Mouse (Mus musculus): Measurements from ENCODE around the gene Dnm3.

The Dnm3 gene

GRCm38 (mm10) chr1:162077454-162077853 lies 400.4 kb downstream of the Dnm3 start:
- in situ Hi-C loops (cut with MseI, MboI): no loop called here

DNA sequence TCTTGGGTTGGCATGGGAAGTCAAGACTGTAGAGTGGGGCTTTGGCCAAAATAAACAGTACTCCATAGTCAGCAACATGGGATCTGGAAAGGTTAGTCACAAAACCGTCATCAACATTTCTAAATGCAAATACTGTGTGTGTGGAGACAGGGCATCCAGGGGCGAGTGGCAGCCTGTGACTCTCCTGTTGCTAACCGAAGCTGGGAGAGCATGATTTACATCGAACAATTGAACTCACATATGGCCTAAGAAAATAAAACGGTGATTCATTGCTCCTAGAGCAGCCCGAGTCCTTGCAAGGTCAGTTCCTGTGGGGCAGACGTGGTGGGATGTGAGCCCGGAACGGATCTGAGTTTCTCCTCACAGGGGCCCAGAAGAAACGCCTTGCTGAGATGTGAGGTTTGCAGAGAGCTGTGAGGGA lies 401.2 kb downstream of the Dnm3 start:
- in situ Hi-C loops (cut with MseI, MboI): no loop called here

- in situ Hi-C loops (cut with MseI, MboI): no loop called here
Observed at GRCm38 (mm10) chr1:162075831-162076230, 402.0 kb downstream of the Dnm3 start.

- in situ Hi-C loops (cut with MseI, MboI): no loop called here
Observed at GRCm38 (mm10) chr1:162075416-162075815, 402.4 kb downstream of the Dnm3 start.

DNA sequence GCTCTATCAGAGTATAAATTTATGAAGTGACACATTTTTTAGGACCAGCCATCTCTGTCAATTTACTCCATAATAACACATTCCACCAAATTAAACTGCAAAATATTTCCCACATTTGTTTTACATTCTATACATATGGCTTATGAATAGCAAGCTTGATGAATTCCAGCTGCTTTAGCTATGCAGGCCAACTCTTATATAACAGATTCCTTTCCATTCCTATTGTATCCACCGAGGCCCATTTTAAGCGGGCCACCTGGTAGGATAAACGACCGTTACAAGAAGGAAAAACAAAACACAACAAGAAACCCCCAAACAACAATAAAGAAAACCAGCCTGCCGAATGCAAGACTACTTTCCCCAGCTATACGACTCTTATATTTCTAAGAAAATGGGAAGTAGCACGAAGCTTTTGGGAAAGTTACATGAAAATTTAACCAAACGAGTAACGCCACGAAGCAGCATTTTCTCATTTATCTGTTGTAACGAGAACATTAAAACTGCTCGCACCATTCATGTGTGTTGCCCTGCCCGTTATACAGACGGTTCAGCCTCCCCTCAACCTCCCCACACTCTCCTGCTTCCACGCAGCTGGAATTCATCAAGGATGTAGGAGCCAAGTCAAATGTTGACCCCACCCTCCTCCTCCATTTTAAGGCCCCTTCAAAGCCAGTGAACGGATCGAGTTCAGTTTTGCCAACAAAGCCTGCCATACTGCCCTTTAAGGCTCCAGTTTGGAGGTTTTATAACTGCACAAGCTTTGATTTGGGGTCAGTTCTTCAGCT lies 403.0 kb downstream of the Dnm3 start:
- in situ Hi-C loops (cut with MseI, MboI): no loop called here

DNA sequence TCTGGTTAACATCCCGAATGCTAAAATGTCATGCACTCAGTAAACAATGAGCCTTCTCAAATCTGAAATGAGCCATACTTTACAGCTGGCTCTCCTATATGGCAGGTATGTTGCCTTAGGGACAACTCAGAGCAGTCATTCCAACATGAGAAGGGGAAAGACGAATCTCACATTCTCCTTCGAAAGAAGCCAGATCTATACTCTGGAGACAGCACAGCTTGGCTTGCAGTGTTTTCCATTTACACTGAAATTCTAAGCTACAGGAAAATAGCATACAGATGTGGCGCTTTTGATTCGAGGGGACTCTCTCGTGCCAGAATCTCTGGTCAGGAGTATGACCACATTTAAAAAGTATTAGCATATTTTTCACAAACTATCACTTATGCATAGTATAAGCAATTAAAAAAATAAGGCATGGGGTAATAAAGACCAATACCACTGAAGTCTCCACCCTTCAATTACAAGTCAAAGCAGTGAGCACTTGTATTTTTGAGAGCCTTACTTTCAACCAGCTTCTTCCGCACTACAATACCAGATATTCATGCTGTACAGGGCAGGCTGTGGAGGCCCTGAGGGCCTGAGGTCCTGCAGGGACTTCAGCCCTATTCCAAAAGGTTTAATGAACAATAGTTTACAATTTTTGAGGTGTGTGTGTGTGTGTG lies 404.8 kb downstream of the Dnm3 start:
- in situ Hi-C loops (cut with MseI, MboI): no loop called here

- in situ Hi-C loops (cut with MseI, MboI): no loop called here
Observed at GRCm38 (mm10) chr1:162053608-162054007, 424.2 kb downstream of the Dnm3 start.

DNA sequence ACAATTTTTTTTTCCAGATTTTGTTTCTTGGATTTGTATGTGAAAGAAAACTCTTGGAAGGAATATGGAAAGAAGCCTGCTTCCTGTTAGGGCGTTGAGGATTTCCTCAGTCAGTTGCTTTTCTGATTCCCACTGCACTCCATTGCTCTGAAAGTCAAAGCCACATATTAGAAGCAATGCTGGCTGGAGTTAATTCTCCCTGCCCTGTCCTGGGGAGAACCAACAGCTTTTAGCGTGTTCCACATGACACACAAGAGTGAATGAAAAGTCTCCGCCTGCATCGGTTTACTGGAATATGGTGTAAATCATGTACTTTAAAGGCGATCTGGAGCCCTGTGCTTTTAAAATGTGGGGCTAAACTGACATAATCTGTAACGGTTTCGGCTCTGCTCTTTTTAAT lies 424.6 kb downstream of the Dnm3 start:
- in situ Hi-C loops (cut with MseI, MboI): no loop called here

GRCm38 (mm10) chr1:162052755-162053154 lies 425.1 kb downstream of the Dnm3 start:
- in situ Hi-C loops (cut with MseI, MboI): no loop called here

DNA sequence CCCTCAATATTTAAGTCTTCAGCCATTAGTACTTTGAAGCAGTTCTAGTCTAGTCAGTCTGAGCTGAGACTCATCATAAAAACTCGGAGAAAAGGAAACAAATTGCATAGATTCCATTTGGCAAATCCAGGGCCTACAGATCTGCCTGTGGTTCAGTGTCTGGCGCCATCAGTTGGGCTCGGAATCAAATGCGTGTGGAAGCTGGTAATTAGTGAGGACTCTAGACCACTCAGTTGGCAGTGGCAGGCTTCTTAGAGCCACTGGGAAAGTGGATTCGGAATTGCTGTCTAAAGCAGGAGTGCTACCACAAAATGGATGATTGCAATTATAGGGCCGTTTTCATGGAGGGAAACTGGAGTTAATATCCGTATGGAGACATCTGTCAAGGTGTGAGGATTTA lies 425.7 kb downstream of the Dnm3 start:
- in situ Hi-C loops (cut with MseI, MboI): no loop called here

DNA sequence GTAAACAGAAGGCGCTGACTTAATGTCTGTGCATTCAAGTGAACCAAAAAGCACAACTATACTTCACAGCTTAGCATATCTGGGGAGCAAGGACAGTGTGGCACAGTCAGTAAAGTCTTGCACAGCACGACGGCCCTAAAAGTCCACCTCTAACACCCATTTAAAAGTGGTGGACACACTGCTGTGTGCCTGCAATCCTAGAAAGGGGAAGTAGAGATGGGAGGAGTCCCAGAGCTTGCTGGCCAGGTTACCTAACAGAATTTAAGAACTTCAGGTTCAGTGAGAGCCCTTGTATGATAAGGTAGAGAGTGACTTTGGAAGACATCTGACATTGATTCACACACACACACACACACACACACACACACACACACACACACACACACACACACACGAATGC lies 426.1 kb downstream of the Dnm3 start:
- in situ Hi-C loops (cut with MseI, MboI): no loop called here

DNA sequence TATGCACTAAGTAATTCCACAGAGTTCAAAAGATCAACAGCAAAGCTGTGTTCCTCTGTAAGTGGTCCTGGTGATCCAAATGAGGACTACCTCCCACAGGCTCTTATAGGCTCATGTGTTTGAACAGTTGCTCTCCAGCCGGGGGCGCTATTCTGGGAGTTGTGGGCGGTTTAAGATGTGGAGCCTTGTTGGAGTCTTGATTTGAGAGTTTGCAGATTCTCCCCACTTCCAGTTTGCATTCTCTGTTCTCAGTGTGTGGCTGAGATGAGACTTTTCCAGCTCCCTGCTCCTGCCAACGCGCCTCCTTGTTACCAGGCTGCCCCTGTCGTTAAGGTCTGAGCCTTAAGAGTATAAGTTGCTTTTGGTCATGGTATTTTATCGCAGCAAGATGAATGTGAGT lies 430.2 kb downstream of the Dnm3 start:
- in situ Hi-C loops (cut with MseI, MboI): no loop called here

DNA sequence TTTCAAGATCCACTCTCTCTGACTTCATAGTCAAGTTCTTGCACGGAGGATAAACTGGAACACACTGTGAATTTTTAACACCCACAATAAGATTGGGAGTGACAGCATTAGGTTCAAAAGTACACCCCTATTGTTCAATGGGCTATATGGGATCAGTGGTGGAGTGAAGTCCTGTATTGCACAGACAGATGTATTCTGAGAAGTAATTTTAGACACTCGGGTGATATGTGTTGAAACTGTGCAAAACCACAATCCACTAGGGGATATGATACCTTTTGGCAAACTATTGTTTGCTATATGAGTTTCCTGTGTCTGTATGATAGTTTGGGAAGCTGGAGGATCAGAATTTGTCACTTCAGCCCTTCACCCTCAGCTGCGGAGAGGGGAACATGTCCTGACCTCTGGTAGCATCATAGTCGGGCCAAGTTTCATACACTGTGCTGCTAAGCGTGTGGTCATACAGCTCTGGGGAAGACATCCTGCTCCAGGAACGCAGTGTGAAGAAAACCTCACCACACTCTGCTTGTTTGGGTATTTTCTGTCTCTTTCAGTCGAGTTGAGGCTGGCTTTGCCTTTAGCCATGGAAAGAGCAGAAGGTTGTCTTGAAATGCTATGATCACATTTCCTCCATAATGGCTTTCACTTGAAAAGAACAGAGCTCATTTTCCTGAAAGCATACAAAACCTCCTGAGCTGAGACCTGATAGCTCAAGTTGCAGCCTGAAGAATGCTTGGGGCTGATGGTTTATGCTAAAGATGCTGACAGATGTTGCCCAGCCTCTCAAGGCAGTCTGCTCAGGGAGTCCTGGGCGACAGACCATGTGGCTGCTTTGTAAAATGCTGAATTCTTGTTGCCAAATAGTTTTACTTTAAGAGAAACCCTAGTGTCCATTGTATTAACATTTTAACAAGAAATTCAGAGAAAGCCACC lies 433.8 kb downstream of the Dnm3 start:
- in situ Hi-C loops (cut with MseI, MboI): no loop called here

- in situ Hi-C loops (cut with MseI, MboI): no loop called here
Observed at GRCm38 (mm10) chr1:162043216-162043615, 434.6 kb downstream of the Dnm3 start.

DNA sequence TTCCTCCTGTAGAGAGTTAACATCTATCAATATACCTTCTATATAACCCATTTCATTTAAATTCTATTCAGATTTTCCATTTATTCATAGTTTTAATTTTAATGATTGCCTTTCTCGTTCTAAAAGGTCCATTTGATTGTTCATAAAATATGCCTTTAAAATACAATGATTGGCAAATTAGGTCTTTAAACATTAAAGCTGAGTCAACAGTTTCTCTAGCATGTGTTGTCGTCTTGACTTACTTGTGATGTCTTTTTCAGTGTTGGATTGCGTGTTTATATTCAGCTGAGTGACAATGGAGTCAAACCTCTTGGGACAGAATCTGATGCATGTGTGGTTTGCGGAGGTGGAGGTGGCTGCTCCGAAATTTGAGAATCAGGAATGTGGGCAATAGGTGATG lies 435.4 kb downstream of the Dnm3 start:
- in situ Hi-C loops (cut with MseI, MboI): no loop called here

- in situ Hi-C loops (cut with MseI, MboI): no loop called here
Observed at GRCm38 (mm10) chr1:162040490-162041274, 437.2 kb downstream of the Dnm3 start.

- in situ Hi-C loops (cut with MseI, MboI): no loop called here
Observed at GRCm38 (mm10) chr1:162039808-162040207, 438.0 kb downstream of the Dnm3 start.

DNA sequence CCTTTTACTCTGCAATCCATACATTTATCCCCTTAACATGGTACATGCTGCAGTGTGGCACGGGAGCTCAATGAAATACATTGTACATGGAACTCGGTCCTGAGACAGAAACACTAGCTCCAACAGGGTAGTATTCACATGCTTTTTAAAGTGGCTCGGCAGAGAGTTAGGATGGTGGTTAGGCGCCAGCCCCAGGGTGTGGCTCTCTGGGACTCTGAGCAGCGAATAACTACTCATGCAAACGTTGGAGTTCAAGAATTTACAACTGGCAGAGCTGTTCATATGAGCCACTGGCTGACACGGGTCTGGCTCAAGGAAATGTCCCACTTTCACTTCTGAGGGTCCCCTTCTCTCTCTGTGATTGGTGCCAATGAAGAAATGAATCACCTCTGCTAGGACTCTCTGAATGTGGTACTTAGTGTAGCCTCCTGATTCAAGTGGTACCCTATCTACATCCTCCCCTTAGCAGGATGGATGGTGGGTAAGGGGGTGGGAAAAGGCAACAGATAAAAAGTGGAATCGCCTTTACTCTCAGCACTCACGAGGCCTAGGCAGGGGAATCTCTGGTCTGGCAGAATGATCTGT lies 438.7 kb downstream of the Dnm3 start:
- in situ Hi-C loops (cut with MseI, MboI): no loop called here

GRCm38 (mm10) chr1:162038431-162038830 lies 439.4 kb downstream of the Dnm3 start:
- in situ Hi-C loops (cut with MseI, MboI): no loop called here

DNA sequence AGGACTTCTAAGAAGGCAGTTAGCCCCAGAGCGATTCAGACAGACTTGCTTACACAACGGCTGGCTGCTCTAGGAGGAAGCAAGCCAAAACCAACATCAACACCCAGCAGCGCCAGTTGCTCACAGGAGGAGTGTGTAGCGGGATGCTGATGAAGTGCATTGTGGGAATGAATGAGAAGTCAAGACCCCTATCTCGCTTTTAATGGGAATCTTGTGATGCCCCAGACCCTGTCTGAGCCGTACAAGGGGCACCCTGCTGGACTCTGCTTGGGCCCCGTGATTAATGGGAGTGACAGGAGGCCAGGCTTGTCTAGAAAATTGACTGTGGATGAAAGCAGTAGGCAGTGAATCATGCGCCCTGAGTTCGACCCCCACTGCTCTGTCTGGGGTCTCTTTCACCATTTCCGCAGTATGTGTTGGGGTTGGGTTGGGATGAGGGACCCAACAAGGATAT lies 439.8 kb downstream of the Dnm3 start:
- in situ Hi-C loops (cut with MseI, MboI): no loop called here

DNA sequence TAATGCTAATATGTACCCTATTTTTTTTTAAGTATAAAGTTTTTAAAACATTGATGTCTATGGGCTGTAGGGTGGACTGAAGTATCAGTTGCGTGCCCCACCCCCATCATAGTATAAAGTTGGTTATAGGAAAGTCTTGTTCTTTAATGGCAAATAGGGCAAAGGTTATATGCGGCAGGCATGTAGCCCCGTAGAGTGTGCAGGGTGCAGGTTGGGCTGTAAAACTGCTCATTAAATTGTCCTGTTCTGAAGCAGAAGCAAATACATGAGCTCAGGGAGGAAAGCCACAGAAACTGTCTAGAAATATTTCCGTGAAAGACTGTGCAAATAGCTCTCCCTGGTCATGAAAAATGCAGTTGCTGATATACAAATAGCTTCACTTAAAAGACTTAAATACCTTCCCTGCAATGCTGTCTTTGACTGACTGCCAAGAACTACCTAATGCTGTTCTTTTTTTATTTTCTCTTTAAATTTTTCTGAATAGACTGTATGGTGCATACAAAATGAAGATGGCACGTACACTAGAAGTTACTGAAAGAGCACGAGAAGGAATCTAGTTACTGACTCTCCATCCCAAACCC lies 440.6 kb downstream of the Dnm3 start:
- in situ Hi-C loops (cut with MseI, MboI): no loop called here
